Mouse (Mus musculus) MEL (cell line): ENCODE results near the gene Klk14. TPM values are rescaled to one million over a fixed set of nuclear protein-coding genes. Genes with fewer than 3 reads are reported as not detected.

ENCODE experiments used
- polyA plus RNA-seq, 2 experiments: library from polyadenylated mRNA; stranded (reverse) in 1 of 2; unstranded in 1 of 2; fragments of >175 nt in 1 of 2; fragments of >200 nt in 1 of 2; gene quantifications; 2 replicates each; pipeline versions ENCODE4 v1.2.1 to v1.2.4; 2012; ENCODE audit warnings: low replicate concordance in 2 of 2, low read depth in 1 of 2; ENCODE audit not compliant: insufficient read length in 2 of 2, insufficient read depth in 1 of 2, missing spikeins in 1 of 2
- total RNA-seq: library from RNA; depleted of rRNA; stranded (reverse); fragments of 300-350 nt; gene quantifications from 2 replicates; pipeline ENCODE4 v1.2.3, GENCODE M21; 2012; rRNA removed

The Klk14 gene
- total and polyA plus RNA-seq, 3 experiments: 0.13 TPM; not detected in 2

Other genes with a start within 250 kb of the Klk14 start
- gene Cldnd2, start 249.6 kb upstream of the Klk14 start, total RNA-seq: not detected in 2 replicates
- not detected for gene Cldnd2, start 249.6 kb upstream of the Klk14 start, polyA plus RNA-seq
- gene Etfb, start 246.3 kb upstream of the Klk14 start, total RNA-seq: 174 and 177 TPM in 2 replicates
- gene Etfb, start 246.3 kb upstream of the Klk14 start, polyA plus RNA-seq: 100 to 1,000 TPM in 1 of 2 experiments, not detected in 1; 186 TPM
- not detected in 2 replicates for gene Gm45233, start 246.3 kb upstream of the Klk14 start, total RNA-seq
- under 1 TPM in 1 of 2 experiments, not detected in 1; 0.42 TPM for gene Gm45233, start 246.3 kb upstream of the Klk14 start, polyA plus RNA-seq
- 0.08 and 0.10 TPM in 2 replicates for gene Vsig10l, start 227.3 kb upstream of the Klk14 start, total RNA-seq
- under 1 TPM in 1 of 2 experiments, not detected in 1; 0.65 TPM for gene Vsig10l, start 227.3 kb upstream of the Klk14 start, polyA plus RNA-seq
- gene Iglon5, start 200.3 kb upstream of the Klk14 start, total RNA-seq: not detected in 2 replicates
- gene Iglon5, start 200.3 kb upstream of the Klk14 start, polyA plus RNA-seq: not detected
- gene 4931406B18Rik, start 184.5 kb upstream of the Klk14 start, total RNA-seq: not detected in 2 replicates
- not detected for gene 4931406B18Rik, start 184.5 kb upstream of the Klk14 start, polyA plus RNA-seq
- gene Cd33, start 146.0 kb upstream of the Klk14 start, total RNA-seq: not detected in 2 replicates
- not detected for gene Cd33, start 146.0 kb upstream of the Klk14 start, polyA plus RNA-seq
- not detected in 2 replicates for gene Zfp658, start 128.2 kb upstream of the Klk14 start, total RNA-seq
- gene Zfp658, start 128.2 kb upstream of the Klk14 start, polyA plus RNA-seq: not detected
- 3.6 and 5.5 TPM in 2 replicates for gene Zfp719, start 110.8 kb upstream of the Klk14 start, total RNA-seq
- gene Zfp719, start 110.8 kb upstream of the Klk14 start, polyA plus RNA-seq: 1 to 10 TPM in 1 of 2 experiments, not detected in 1; 1.9 TPM
- gene Zfp819, start 83.2 kb upstream of the Klk14 start, total RNA-seq: 0.10 TPM in 1 of 2 replicates, not detected in the other
- gene Zfp819, start 83.2 kb upstream of the Klk14 start, polyA plus RNA-seq: under 1 TPM in 1 of 2 experiments, not detected in 1; 0.06 TPM
- 0.08 and 0.13 TPM in 2 replicates for gene Ceacam18, start 55.7 kb upstream of the Klk14 start, total RNA-seq
- gene Ceacam18, start 55.7 kb upstream of the Klk14 start, polyA plus RNA-seq: under 1 TPM in 1 of 2 experiments, not detected in 1; 0.04 TPM
- not detected in 2 replicates for gene Siglece, start 30.3 kb upstream of the Klk14 start, total RNA-seq
- gene Siglece, start 30.3 kb upstream of the Klk14 start, polyA plus RNA-seq: under 1 TPM in 1 of 2 experiments, not detected in 1; 0.07 TPM
- gene Ctu1, start 18.4 kb upstream of the Klk14 start, total RNA-seq: 12.4 and 17.2 TPM in 2 replicates
- 10 to 100 TPM in 1 of 2 experiments, not detected in 1; 15.6 TPM for gene Ctu1, start 18.4 kb upstream of the Klk14 start, polyA plus RNA-seq
- not detected in 2 replicates for gene Klk13, start 22.1 kb downstream of the Klk14 start, total RNA-seq
- gene Klk13, start 22.1 kb downstream of the Klk14 start, polyA plus RNA-seq: not detected
- not detected in 2 replicates for gene Klk12, start 78.5 kb downstream of the Klk14 start, total RNA-seq
- gene Klk12, start 78.5 kb downstream of the Klk14 start, polyA plus RNA-seq: not detected
- gene Klk11, start 84.2 kb downstream of the Klk14 start, total RNA-seq: not detected in 2 replicates
- gene Klk11, start 84.2 kb downstream of the Klk14 start, polyA plus RNA-seq: not detected
- not detected in 2 replicates for gene Klk10, start 90.6 kb downstream of the Klk14 start, total RNA-seq
- gene Klk10, start 90.6 kb downstream of the Klk14 start, polyA plus RNA-seq: not detected
- gene Klk9, start 101.5 kb downstream of the Klk14 start, total RNA-seq: not detected in 2 replicates
- gene Klk9, start 101.5 kb downstream of the Klk14 start, polyA plus RNA-seq: not detected
- gene Klk8, start 107.2 kb downstream of the Klk14 start, total RNA-seq: not detected in 2 replicates
- gene Klk8, start 107.2 kb downstream of the Klk14 start, polyA plus RNA-seq: not detected
- gene Klk7, start 120.9 kb downstream of the Klk14 start, total RNA-seq: not detected in 2 replicates
- gene Klk7, start 120.9 kb downstream of the Klk14 start, polyA plus RNA-seq: not detected
- not detected in 2 replicates for gene Klk6, start 134.1 kb downstream of the Klk14 start, total RNA-seq
- gene Klk6, start 134.1 kb downstream of the Klk14 start, polyA plus RNA-seq: not detected
- gene Klk5, start 151.6 kb downstream of the Klk14 start, total RNA-seq: not detected in 2 replicates
- gene Klk5, start 151.6 kb downstream of the Klk14 start, polyA plus RNA-seq: not detected
- gene Klk4, start 190.7 kb downstream of the Klk14 start, total RNA-seq: not detected in 2 replicates
- not detected for gene Klk4, start 190.7 kb downstream of the Klk14 start, polyA plus RNA-seq
- not detected in 2 replicates for gene Klk15, start 243.3 kb downstream of the Klk14 start, total RNA-seq
- not detected for gene Klk15, start 243.3 kb downstream of the Klk14 start, polyA plus RNA-seq